Mouse (Mus musculus) midbrain, embryonic 14.5 days (tissue): ENCODE results near the gene Trip4. TPM values are rescaled to one million over a fixed set of nuclear protein-coding genes. Genes with fewer than 3 reads are reported as not detected.
"Not testable (repeated sequence)": the region's sequence is repeated elsewhere in the genome, so short reads cannot be mapped to it uniquely, and the experiment has no call there.

Experiments
- ATAC-seq: fragments of 200-750 bp; cut with Nextera tagmentation; 2 replicates; pipeline ENCODE4 v1.8.0; 2017; ENCODE audit warnings: moderate number of reproducible peaks, moderate library complexity; ENCODE audit not compliant: low FRiP score, low TSS enrichment
- DNase-seq: peaks from one replicate; pipeline ENCODE4 v3.0.0-alpha.2; 2015
- H3K27ac ChIP-seq: fragments of 300-500 bp; sonication (generic); replicated peaks from 2 replicates; pipeline ENCODE4 v1.5.1; 2014; ENCODE audit warnings: mild to moderate bottlenecking, low read depth, low read length, moderate library complexity
- H3K27me3 ChIP-seq: fragments of 300-500 bp; sonication (generic); 2 replicates; pipeline ENCODE4 v1.6.1; 2014; ENCODE audit warnings: low read length, control low read depth, mixed read lengths; ENCODE audit not compliant: control insufficient read depth, insufficient read depth
- H3K36me3 ChIP-seq: fragments of 300-500 bp; sonication (generic); 2 replicates; pipeline ENCODE4 v1.6.1; 2014; ENCODE audit warnings: low read length, control low read depth; ENCODE audit not compliant: control insufficient read depth, insufficient read depth
- H3K4me1 ChIP-seq: fragments of 300-500 bp; sonication (generic); 2 replicates; pipeline ENCODE4 v1.6.1; 2014; ENCODE audit warnings: mild to moderate bottlenecking, antibody characterized with exemption, low read length, control low read depth; ENCODE audit not compliant: control insufficient read depth, insufficient read depth
- H3K4me2 ChIP-seq: fragments of 300-500 bp; sonication (generic); 2 replicates; pipeline ENCODE4 v1.6.1; 2014; ENCODE audit warnings: mild to moderate bottlenecking, low read length, moderate library complexity
- H3K4me3 ChIP-seq: fragments of 300-500 bp; sonication (generic); replicated peaks from 2 replicates; pipeline ENCODE4 v1.5.1; 2014; ENCODE audit warnings: low read depth, low read length
- H3K9ac ChIP-seq: fragments of 300-500 bp; sonication (generic); replicated peaks from 2 replicates; pipeline ENCODE4 v1.6.1; 2014; ENCODE audit warnings: mild to moderate bottlenecking, low read length, moderate library complexity
- H3K9me3 ChIP-seq: fragments of 300-500 bp; sonication (generic); 2 replicates; pipeline ENCODE4 v1.6.1; 2016; ENCODE audit warnings: low read length, control low read depth, mixed read lengths; ENCODE audit not compliant: control insufficient read depth
- WGBS: fragments of 180-500 bp; shearing (Covaris S2); extraction: QIAGEN DNeasy Blood & Tissue Kit; methylation state at CpG from one replicate; pipeline ENCODE4 v1.1.7; 2014; 5-methylcytosine and 5-hydroxymethylcytosine counted together
- polyA plus RNA-seq: library from polyadenylated mRNA; unstranded; fragments of >200 nt; fragmentation: Nextera tagmentation; extraction: Ambion mirVana; gene quantifications from 2 replicates; pipeline ENCODE4 v1.2.1, GENCODE M21; 2014

Gene Trip4
- polyA plus RNA-seq, 1 experiment from 2014 or later, result 38.8 TPM

- Histone ChIP-seq H3K9ac (no peak overlapping the region; the same call in 1 of the 2 replicates), H3K4me3 (no peak overlapping the region), H3K27me3 (no peaks in the 10 kb centered on the region), H3K4me2 (peak overlapping the region; percentile 10; the same call in 1 of the 2 replicates), H3K27ac (peak overlapping the region; percentile 75), H3K9me3 (no peaks in the 10 kb centered on the region), H3K4me1 (peaks cover 44% of the 10 kb centered on the region), H3K36me3 (peaks cover under 1% of the 10 kb centered on the region; the same call in 1 of the 2 replicates)
- 66% methylated on average over 4 of the region's 4 CpGs for WGBS
- ATAC-seq, result no peak
- no peak for DNase-seq
Observed at GRCm38 (mm10) chr9:65787829-65788344, 120.7 kb downstream of the Trip4 start.

GRCm38 (mm10) chr9:65786885-65787787 lies 121.5 kb downstream of the Trip4 start:
- Histone ChIP-seq H3K9me3 (no peaks in the 10 kb centered on the region), H3K4me1 (peaks cover 39% of the 10 kb centered on the region), H3K36me3 (no peaks in the 10 kb centered on the region), H3K27ac (peak overlapping the region; percentile 75), H3K9ac (no peak overlapping the region; the same call in 1 of the 2 replicates), H3K4me2 (peak overlapping the region; percentile 14), H3K27me3 (no peaks in the 10 kb centered on the region), H3K4me3 (no peak overlapping the region)
- peak; percentile 62 for DNase-seq
- 37% methylated on average over 8 of the region's 8 CpGs for WGBS
- ATAC-seq, result no peak

GRCm38 (mm10) chr9:65785772-65786368 lies 122.7 kb downstream of the Trip4 start:
- Histone ChIP-seq H3K27me3 (no peaks in the 10 kb centered on the region), H3K4me2 (no peak overlapping the region), H3K9ac (no peak overlapping the region), H3K27ac (no peak overlapping the region), H3K36me3 (no peaks in the 10 kb centered on the region), H3K4me1 (peaks cover 28% of the 10 kb centered on the region), H3K4me3 (no peak overlapping the region), H3K9me3 (no peaks in the 10 kb centered on the region)
- ATAC-seq (no peak), DNase-seq (no peak)
- 79% methylated on average over 4 of the region's 4 CpGs for WGBS

- H3K4me3 ChIP-seq, DNase-seq, H3K9ac ChIP-seq, ATAC-seq, H3K9me3 ChIP-seq, H3K4me2 ChIP-seq, H3K36me3 ChIP-seq, H3K27ac ChIP-seq, H3K27me3 ChIP-seq: not testable (repeated sequence)
- peaks cover 11% of the 10 kb centered on the region; the same call in 1 of the 2 replicates for H3K4me1 ChIP-seq
- WGBS, result 97% methylated on average over 3 of the region's 3 CpGs
Observed at GRCm38 (mm10) chr9:65779619-65780018, 129.0 kb downstream of the Trip4 start.

Other genes with a start within 250 kb of the Trip4 start
- gene Oaz2, start 240.8 kb downstream of the Trip4 start, polyA plus RNA-seq, result 258 and 300 TPM in 2 replicates
- 9.2 and 10.2 TPM in 2 replicates for gene Zfp609, start 81.2 kb downstream of the Trip4 start, polyA plus RNA-seq
- gene Pclaf, start 18.6 kb downstream of the Trip4 start, polyA plus RNA-seq, result 16.8 and 27.1 TPM in 2 replicates
- gene Csnk1g1, start 130 bp upstream of the Trip4 start, polyA plus RNA-seq, result 26.0 and 29.9 TPM in 2 replicates
- gene Ppib, start 151.4 kb upstream of the Trip4 start, polyA plus RNA-seq, result 333 and 347 TPM in 2 replicates
- 6.5 and 8.2 TPM in 2 replicates for gene Snx22, start 160.9 kb upstream of the Trip4 start, polyA plus RNA-seq
- 55.6 and 87.9 TPM in 2 replicates for gene Snx1, start 217.8 kb upstream of the Trip4 start, polyA plus RNA-seq
- 68.4 and 76.2 TPM in 2 replicates for gene Ciao2a, start 217.8 kb upstream of the Trip4 start, polyA plus RNA-seq
- gene Dapk2, start 249.4 kb upstream of the Trip4 start, polyA plus RNA-seq, result 0.66 and 0.78 TPM in 2 replicates